Mouse (Mus musculus): ENCODE results near the gene Bod1.

The Bod1 gene

GRCm38 (mm10) chr11:31671354-31672169 is at the start of gene Bod1:
Bod1 (minus strand) TSS chr11:31671885.
- DNase-seq (ENCODE audit: low read depth) = peak; percentile 95

GRCm38 (mm10) chr11:31719090-31719489 is 47.4 kb upstream of the Bod1 start:
- no peak for DNase-seq (ENCODE audit: low read depth)

- DNase-seq (ENCODE audit: low read depth) = no peak
Measured at GRCm38 (mm10) chr11:31717926-31718735, 46.4 kb upstream of the Bod1 start.

GRCm38 (mm10) chr11:31713641-31714121 is 42.0 kb upstream of the Bod1 start:
- DNase-seq (ENCODE audit: low read depth) = no peak

GRCm38 (mm10) chr11:31713116-31713515 is 41.4 kb upstream of the Bod1 start:
- no peak for DNase-seq (ENCODE audit: low read depth)

DNA sequence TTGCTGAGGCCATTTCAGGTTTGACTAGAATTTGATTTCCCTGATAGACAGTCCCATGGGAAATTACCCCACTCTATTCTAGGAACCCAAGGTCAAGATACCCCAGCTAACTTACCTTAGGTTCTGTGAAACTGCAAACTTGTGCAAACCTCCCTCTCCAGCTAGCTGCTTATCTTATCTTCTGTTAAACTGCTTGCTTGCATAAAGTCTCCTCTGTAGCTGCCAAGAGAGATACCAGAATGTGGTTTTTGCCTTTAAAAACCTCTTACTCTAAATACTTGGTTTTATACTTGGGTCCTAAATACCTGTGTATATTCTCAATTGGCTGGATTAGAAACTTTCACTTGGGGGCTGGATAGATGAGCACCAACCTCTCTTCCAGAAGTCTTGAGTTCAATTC is 36.1 kb upstream of the Bod1 start:
- DNase-seq (ENCODE audit: low read depth) = no peak

DNA sequence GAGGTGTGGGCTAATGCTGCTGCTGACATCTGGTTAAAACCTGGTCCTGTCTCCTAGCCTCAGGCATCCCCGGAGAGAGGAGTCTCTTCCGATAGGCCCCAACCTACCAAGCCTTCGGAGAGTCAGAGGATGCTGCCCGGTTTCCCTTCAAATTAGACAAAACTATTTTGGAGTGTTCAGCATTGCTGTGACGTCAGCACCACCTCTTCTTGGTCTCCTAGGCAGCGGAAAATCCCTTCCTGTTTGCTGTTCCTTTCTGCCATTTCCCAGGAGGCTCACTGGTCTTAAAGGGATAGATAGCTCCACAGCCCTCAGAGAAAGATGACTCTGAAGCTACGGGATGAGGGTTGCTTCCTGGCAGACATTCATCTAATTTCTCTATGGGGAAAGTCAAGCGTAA is 31.5 kb upstream of the Bod1 start:
- DNase-seq (ENCODE audit: low read depth) = no peak

GRCm38 (mm10) chr11:31701901-31702300 is 30.2 kb upstream of the Bod1 start:
- DNase-seq (ENCODE audit: low read depth) = no peak

DNA sequence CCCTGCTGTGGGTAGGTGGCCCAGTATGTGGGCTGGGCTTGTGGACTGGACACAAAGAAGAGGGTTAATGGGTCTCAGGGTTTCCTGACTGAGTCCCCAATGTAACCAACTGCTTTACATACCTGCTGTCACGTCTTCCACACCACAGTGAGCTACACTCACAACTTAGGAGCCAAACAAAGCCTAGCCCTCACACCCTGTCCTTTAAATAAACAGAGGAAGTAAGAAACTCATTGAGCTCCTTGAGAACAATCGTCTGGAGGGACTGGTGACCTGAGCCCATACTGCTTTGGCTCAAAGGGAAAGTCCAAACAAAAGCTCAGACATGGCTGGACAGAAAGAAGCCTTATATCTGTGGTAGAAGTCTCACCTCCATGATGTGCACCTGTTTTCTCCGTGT is 27.8 kb upstream of the Bod1 start:
- no peak for DNase-seq (ENCODE audit: low read depth)

- no peak for DNase-seq (ENCODE audit: low read depth)
Measured at GRCm38 (mm10) chr11:31694801-31695200, 23.1 kb upstream of the Bod1 start.

DNA sequence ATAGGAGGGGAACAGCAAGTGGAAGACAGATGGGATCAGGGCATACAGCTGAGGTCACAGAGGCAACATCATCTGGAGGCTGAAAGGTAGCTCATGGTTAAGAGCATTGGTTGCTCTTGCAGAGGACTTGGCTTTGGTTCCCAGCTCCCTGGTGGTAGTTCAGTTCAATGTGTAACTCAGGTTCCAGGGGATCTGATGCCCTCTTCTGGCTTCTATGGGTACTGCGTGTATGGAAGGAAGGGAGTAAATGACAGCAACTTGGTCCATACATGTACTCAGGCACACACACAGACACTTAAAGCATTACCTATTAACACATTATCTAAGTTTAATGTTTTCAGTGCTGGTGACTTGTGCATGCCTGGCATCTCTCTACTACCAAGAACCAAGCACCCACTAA is 22.4 kb upstream of the Bod1 start:
- DNase-seq (ENCODE audit: low read depth) = peak; percentile 39

DNA sequence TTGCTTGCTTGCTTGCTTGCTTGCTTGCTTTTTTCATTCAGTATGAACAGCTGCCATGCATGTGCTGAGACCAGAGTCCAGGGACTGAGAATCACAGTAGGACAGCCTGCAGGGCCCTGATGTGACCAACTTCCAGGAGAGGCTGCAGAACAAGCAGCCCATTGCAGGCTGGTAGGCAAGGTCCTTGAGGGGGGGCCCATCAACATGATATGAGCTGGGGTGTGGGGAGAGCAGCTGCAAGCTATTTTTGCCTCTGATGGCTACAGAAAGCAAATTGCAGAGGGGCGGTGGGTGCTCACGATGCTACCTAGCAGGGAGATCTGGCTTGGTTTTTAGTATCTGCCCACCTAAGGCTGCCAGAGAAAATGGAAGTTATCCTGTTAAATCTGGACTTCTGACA is 21.6 kb upstream of the Bod1 start:
- DNase-seq (ENCODE audit: low read depth) = no peak

- DNase-seq (ENCODE audit: low read depth) = no peak
Measured at GRCm38 (mm10) chr11:31688956-31689355, 17.3 kb upstream of the Bod1 start.

GRCm38 (mm10) chr11:31684913-31685567 is 13.4 kb upstream of the Bod1 start:
- no peak for DNase-seq (ENCODE audit: low read depth)

DNA sequence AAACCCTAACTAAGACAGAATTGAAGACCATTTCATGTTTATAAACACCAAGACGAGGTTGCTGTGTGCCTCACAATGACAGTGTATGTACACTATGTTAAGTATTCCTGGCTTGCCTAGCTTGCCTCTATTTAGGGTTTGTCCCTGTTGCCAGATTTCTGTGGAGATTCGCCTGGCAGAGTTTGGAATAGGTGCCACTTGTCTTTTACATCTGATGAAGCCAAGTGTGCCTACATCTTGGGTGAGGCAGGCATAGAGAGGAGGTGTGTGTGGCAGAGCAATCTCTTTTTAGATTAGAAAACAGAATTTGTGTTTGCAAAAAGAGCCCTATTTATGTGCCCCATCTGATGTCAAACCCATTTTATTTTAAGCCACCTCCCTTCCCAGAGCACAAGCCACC is 12.4 kb upstream of the Bod1 start:
- no peak for DNase-seq (ENCODE audit: low read depth)

- no peak for DNase-seq (ENCODE audit: low read depth)
Measured at GRCm38 (mm10) chr11:31679840-31680381, 8.2 kb upstream of the Bod1 start.

DNA sequence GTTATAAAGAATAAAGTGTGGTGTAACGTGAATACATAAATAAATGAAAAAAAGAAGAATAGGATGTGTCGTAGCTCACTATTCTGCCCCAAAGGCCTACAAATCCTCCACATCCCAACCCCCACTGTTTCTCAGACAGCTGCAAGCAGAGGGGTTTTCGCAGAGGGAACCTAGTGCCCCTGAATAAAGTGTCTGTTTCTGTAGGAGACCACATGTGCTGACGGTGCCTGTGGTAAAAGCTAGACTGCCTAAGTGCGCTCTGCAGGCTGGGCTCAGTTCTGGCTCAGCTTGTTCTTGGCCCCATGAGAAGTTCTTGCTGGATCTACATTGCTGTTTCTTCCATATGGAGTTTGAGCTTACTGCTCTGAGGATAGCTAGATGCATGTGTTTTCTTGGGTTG is 5.6 kb upstream of the Bod1 start:
- DNase-seq (ENCODE audit: low read depth) = no peak

DNA sequence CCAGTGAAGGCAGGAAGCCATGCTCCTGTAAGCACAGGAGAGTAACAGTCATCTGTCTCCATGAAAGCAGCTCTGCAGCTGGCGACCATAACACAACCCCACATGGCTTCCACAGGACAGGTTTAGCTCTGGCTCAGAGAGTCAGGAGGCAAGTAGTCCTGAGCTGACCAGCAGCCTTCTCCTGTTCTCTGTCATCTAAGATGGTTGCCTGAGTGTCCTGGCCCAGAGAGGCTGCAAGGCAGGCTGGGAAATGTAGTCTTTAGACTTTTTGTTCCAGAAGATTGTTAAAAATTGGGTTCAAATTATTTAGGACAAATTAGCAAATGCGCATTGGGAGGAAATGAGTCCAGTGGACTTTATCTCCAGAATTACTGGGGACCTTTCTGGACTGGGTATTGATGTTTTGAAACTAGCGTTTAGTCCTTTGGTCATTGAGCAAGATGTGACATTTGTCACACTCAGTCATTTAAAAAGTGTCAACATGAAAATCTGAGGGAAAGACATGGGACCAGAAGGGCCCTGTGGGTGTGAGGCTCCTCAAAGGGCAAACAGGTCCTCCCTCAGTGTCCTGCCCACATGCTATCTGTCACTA is 5.1 kb upstream of the Bod1 start:
- DNase-seq (ENCODE audit: low read depth) = no peak

- DNase-seq (ENCODE audit: low read depth) = peak; percentile 84
Measured at GRCm38 (mm10) chr11:31675430-31675829, 3.7 kb upstream of the Bod1 start.

- DNase-seq (ENCODE audit: low read depth) = no peak
Measured at GRCm38 (mm10) chr11:31672170-31672563, 482 bp upstream of the Bod1 start.

GRCm38 (mm10) chr11:31670468-31670921 is 1.2 kb downstream of the Bod1 start:
- DNase-seq (ENCODE audit: low read depth) = no peak
